Mouse (Mus musculus): ENCODE data around the gene Lhx8. TPM values are rescaled to one million over a fixed set of nuclear protein-coding genes. Genes with fewer than 3 reads are reported as not detected.

Lhx8 gene
- total RNA-seq, 2 experiments from 2014 or later, result 0.82 to 0.86 TPM

- intact Hi-C loops (cut with DNase I), result no loop called here
- H3K27ac ChIP-seq, result no peak overlapping the region
- H3K4me3 ChIP-seq, result no peak overlapping the region
- no peak for DNase-seq (ENCODE audit: extremely low spot score in 1 of 2, low spot score in 2 of 2)
- no peak for TF ChIP-seq CTCF (IDR thresholded peaks at IDR 0.05)
Measured at GRCm38 (mm10) chr3:154285351-154285750, 45.1 kb downstream of the Lhx8 start.

GRCm38 (mm10) chr3:154284260-154284659 is 46.2 kb downstream of the Lhx8 start:
- no peak for DNase-seq (ENCODE audit: extremely low spot score in 1 of 2, low spot score in 2 of 2)
- no peak for TF ChIP-seq CTCF (IDR thresholded peaks at IDR 0.05)
- Histone ChIP-seq H3K27ac (no peak overlapping the region), H3K4me3 (no peak overlapping the region)
- intact Hi-C loops (cut with DNase I), result no loop called here

GRCm38 (mm10) chr3:154274681-154275080 is 55.8 kb downstream of the Lhx8 start:
- no peak for TF ChIP-seq CTCF (IDR thresholded peaks at IDR 0.05)
- Histone ChIP-seq H3K27ac (no peak overlapping the region), H3K4me3 (no peak overlapping the region)
- intact Hi-C loops (cut with DNase I), result loop anchor here (5.0 kb wide), 1 partner anchor 48 kb away; no protein-coding TSS in a partner anchor
- DNase-seq (ENCODE audit: extremely low spot score in 1 of 2, low spot score in 2 of 2), result no peak

- Histone ChIP-seq H3K4me3 (peak overlapping the region; percentile 37), H3K27ac (no peak overlapping the region)
- peak; percentile 99 for TF ChIP-seq CTCF (IDR thresholded peaks at IDR 0.05)
- peak; percentile 74 to 87 for DNase-seq (ENCODE audit: extremely low spot score in 1 of 2, low spot score in 2 of 2)
- intact Hi-C loops (cut with DNase I), result loop anchor here (1.0 to 5.0 kb wide), 2 partner anchors 52 to 302 kb away; no protein-coding TSS in a partner anchor
Measured at GRCm38 (mm10) chr3:154269757-154270366, 60.6 kb downstream of the Lhx8 start.

- Histone ChIP-seq H3K4me3 (no peak overlapping the region), H3K27ac (no peak overlapping the region)
- DNase-seq (ENCODE audit: extremely low spot score in 1 of 2, low spot score in 2 of 2), result no peak
- intact Hi-C loops (cut with DNase I), result no loop called here
- no peak for TF ChIP-seq CTCF (IDR thresholded peaks at IDR 0.05)
Measured at GRCm38 (mm10) chr3:154268313-154268712, 62.1 kb downstream of the Lhx8 start.

GRCm38 (mm10) chr3:154257312-154257711 is 73.1 kb downstream of the Lhx8 start:
- Histone ChIP-seq H3K4me3 (no peak overlapping the region), H3K27ac (no peak overlapping the region)
- no peak for TF ChIP-seq CTCF (IDR thresholded peaks at IDR 0.05)
- DNase-seq (ENCODE audit: extremely low spot score in 1 of 2, low spot score in 2 of 2), result no peak
- intact Hi-C loops (cut with DNase I), result no loop called here
